Mouse (Mus musculus): ENCODE measurements around the gene C1qtnf6. TPM values are rescaled to one million over a fixed set of nuclear protein-coding genes. Genes with fewer than 3 reads are reported as not detected.

C1qtnf6 gene
- total and polyA plus RNA-seq, 3 experiments: 5.7 to 28.1 (median 6.3) TPM

DNA sequence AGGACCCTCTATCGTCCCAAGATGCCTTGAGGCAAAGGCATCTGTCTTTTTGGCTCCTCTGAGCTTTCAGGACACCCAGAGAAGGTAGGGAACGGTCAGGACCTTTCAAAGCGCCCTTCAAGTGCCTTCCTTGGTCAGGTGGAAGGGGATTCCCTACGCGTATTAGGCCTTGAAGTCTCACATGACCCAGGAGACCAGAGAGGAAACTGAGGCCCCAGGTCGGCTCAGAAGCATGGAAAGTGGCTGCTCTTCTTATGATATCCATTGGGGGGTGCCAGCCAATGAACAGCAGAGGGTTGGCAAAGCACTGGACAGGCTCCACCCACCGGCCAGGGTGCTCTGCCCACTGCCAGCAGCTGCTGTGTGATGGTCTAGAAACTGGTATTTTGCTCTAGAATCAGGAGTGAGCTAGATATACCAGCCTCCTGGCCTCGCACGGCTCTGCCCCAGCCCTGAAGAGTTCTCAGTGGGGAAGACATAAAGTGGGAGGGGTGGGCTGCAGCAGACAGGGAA lies 36.4 kb upstream of the C1qtnf6 start (continued):
- TF ChIP-seq JUND (conservative IDR thresholded peaks at IDR 0.05; ENCODE audit: low read depth, low read length) (no peak), POLR2A (IDR thresholded peaks at IDR 0.05; ENCODE audit: low read depth, low read length) (no peak), RCOR1 (conservative IDR thresholded peaks at IDR 0.05; ENCODE audit: low read depth, low read length) (no peak), USF2 (conservative IDR thresholded peaks at IDR 0.05; ENCODE audit: low read depth, low read length) (no peak), MAZ (IDR thresholded peaks at IDR 0.05; ENCODE audit: low read depth, low read length) (no peak), MYC (IDR thresholded peaks at IDR 0.05; ENCODE audit: low read depth, low read length) (no peak), EP300 (IDR thresholded peaks at IDR 0.05; ENCODE audit: low read length) (no peak), RAD21 (IDR thresholded peaks at IDR 0.05; ENCODE audit: low read depth, low read length) (no peak), E2F4 (IDR thresholded peaks at IDR 0.05; ENCODE audit: insufficient replicate concordance, low read depth, low read length) (no peak), ZKSCAN1 (IDR thresholded peaks at IDR 0.05; ENCODE audit: borderline replicate concordance, low read depth, low read length) (no peak)

DNA sequence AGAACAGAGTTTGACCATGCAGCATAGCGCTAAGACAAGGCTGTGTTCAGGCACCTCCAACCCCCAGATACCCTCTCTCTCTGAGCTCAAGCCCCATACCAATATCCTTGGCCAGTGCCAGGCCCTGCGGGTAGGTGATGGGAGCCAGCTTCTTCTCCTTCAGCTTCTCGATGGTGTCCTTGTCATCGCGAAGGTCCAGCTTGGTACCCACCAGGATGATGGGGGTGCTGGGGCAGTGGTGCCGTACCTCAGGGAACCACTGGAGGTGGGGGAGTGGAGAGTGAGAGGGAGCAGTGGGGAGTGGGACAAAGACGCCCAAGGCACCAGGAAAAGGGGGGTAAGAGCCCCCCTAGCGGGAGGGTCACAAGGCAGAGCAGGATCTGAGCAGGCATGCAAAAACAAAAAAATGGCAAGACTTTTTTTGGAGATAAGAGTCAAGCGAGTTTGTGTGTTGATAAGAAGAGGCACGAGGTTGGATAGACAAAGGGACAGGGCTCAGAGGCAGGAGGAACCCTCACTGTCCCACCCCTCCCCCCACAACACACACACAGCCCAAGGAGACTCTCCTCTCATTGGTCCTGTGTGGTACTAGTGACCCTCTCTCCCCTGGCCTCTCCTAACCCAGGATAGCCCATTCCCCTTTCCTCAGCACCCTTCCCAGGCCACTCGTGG lies 33.7 kb upstream of the C1qtnf6 start:
- TF ChIP-seq JUND (conservative IDR thresholded peaks at IDR 0.05; ENCODE audit: low read depth, low read length): no peak
- Histone ChIP-seq H3K4me1 (ENCODE audit: control insufficient read depth in 1 of 2, insufficient read depth in 2 of 2) (peaks cover 63 to 98% of the 10 kb centered on the region in 2 experiments), H3K36me3 (replicated peaks in 1 of 2; ENCODE audit: control insufficient read depth in 1 of 2, insufficient read depth in 1 of 2, low read length in 1 of 2) (peaks cover 89 to 95% of the 10 kb centered on the region in 2 experiments), H3K79me2 (replicated peaks; ENCODE audit: control insufficient read depth, extremely low read depth, insufficient read depth, poor library complexity, severe bottlenecking) (peaks cover 27% of the 10 kb centered on the region), H3K9ac (ENCODE audit: insufficient read depth, low read depth) (no peak overlapping the region), H3K27me3 (replicated peaks) (no peaks in the 10 kb centered on the region), H3K4me3 (replicated peaks in 1 of 3; ENCODE audit: low read depth in 2 of 3, low read length in 2 of 3, poor library complexity in 1 of 3) (peak overlapping the region in 1 of 3 experiments; percentile 10), H3K9me3 (replicated peaks; ENCODE audit: low read length) (no peaks in the 10 kb centered on the region), H3K27ac (ENCODE audit: insufficient read depth, low read depth) (peak overlapping the region; percentile 95), H3K4me2 (ENCODE audit: insufficient read depth, low read depth, poor library complexity, severe bottlenecking) (no peak overlapping the region)
- in situ Hi-C loops (cut with MboI; ENCODE audit: low pct_ligation_motif_present, low pct_unique_long_range_greater_than_20kb, low sequenced_read_pairs) (no loop called here), dilution Hi-C loops (cut with MboI; ENCODE audit: extremely low pct_ligation_motif_present, extremely low pct_unique_long_range_greater_than_20kb, low sequenced_read_pairs) (no loop called here)
- DNase-seq (ENCODE audit: extremely low read depth): no peak

DNA sequence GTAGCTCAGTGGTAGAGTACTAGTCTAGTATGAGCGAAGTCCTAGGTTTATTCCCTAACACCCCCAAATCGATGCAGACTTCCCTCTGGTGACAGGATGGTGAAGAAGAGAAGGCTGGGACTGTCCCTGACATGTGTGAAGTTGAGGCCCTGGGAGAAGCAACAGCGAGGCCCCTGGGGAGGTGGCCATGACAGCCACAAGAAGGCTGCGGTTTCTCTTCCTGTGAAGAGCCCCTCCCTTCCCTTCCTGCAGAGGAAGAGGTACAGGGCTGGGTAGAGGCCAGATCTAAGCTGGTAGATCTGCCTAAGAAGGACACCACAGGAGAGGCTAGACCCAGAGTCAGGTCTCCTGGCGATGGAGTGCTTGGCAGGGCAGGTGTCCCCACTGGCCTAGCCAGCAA lies 32.7 kb upstream of the C1qtnf6 start:
- dilution Hi-C loops (cut with MboI; ENCODE audit: extremely low pct_ligation_motif_present, extremely low pct_unique_long_range_greater_than_20kb, low sequenced_read_pairs): no loop called here
- DNase-seq (ENCODE audit: extremely low read depth): peak; percentile 90
- Histone ChIP-seq H3K27ac (ENCODE audit: insufficient read depth, low read depth) (peak overlapping the region; percentile 95), H3K27me3 (replicated peaks) (no peaks in the 10 kb centered on the region), H3K4me2 (ENCODE audit: insufficient read depth, low read depth, poor library complexity, severe bottlenecking) (peak overlapping the region; percentile 60), H3K4me3 (replicated peaks in 1 of 3; ENCODE audit: low read depth in 2 of 3, low read length in 2 of 3, poor library complexity in 1 of 3) (no peak overlapping the region), H3K9me3 (replicated peaks; ENCODE audit: low read length) (no peaks in the 10 kb centered on the region), H3K9ac (ENCODE audit: insufficient read depth, low read depth) (peak overlapping the region; percentile 28; the same call in 1 of the 2 replicates), H3K36me3 (replicated peaks in 1 of 2; ENCODE audit: control insufficient read depth in 1 of 2, insufficient read depth in 1 of 2, low read length in 1 of 2) (peaks cover 80 to 88% of the 10 kb centered on the region in 2 experiments), H3K79me2 (replicated peaks; ENCODE audit: control insufficient read depth, extremely low read depth, insufficient read depth, poor library complexity, severe bottlenecking) (peaks cover 17% of the 10 kb centered on the region), H3K4me1 (ENCODE audit: control insufficient read depth in 1 of 2, insufficient read depth in 2 of 2) (peaks cover 56 to 98% of the 10 kb centered on the region in 2 experiments)
- in situ Hi-C loops (cut with MboI; ENCODE audit: low pct_ligation_motif_present, low pct_unique_long_range_greater_than_20kb, low sequenced_read_pairs): no loop called here
- no peak for TF ChIP-seq USF1 (IDR thresholded peaks at IDR 0.05; ENCODE audit: low read depth, low read length)
- no peak for TF ChIP-seq E2F4 (IDR thresholded peaks at IDR 0.05; ENCODE audit: insufficient replicate concordance, low read depth, low read length)
- TF ChIP-seq RCOR1 (conservative IDR thresholded peaks at IDR 0.05; ENCODE audit: low read depth, low read length): peak; percentile 85
- no peak for TF ChIP-seq PAX5 (IDR thresholded peaks at IDR 0.05; ENCODE audit: low read length)
- TF ChIP-seq SIN3A (IDR thresholded peaks at IDR 0.05; ENCODE audit: low read length): peak; percentile 87; the same call in 1 of the 2 replicates
- TF ChIP-seq JUN (IDR thresholded peaks at IDR 0.05; ENCODE audit: insufficient read depth, low read depth, low read length): no peak
- no peak for TF ChIP-seq TBP (conservative IDR thresholded peaks at IDR 0.05; ENCODE audit: low read depth, low read length)
- peak; percentile 71 for TF ChIP-seq MAX (IDR thresholded peaks at IDR 0.05; ENCODE audit: low read length)
- peak; percentile 74; the same call in 1 of the 2 replicates for TF ChIP-seq KAT2A (IDR thresholded peaks at IDR 0.05; ENCODE audit: insufficient replicate concordance, low read length)
- TF ChIP-seq RAD21 (IDR thresholded peaks at IDR 0.05; ENCODE audit: low read depth, low read length): peak; percentile 1
- peak; percentile 90 for TF ChIP-seq IRF4 (IDR thresholded peaks at IDR 0.05; ENCODE audit: low read depth, low read length)
- TF ChIP-seq JUND (conservative IDR thresholded peaks at IDR 0.05; ENCODE audit: low read depth, low read length): no peak
- no peak for TF ChIP-seq ZKSCAN1 (IDR thresholded peaks at IDR 0.05; ENCODE audit: borderline replicate concordance, low read depth, low read length)
- no peak for TF ChIP-seq CHD1 (IDR thresholded peaks at IDR 0.05; ENCODE audit: low read depth, low read length)
- TF ChIP-seq POLR2A (IDR thresholded peaks at IDR 0.05; ENCODE audit: low read depth, low read length): no peak; the same call in 1 of the 2 replicates
- TF ChIP-seq POLR2AphosphoS2 (IDR thresholded peaks at IDR 0.05; ENCODE audit: low read depth, low read length): no peak
- TF ChIP-seq ZNF384 (IDR thresholded peaks at IDR 0.05; ENCODE audit: low read depth, low read length): no peak
- peak; percentile 25; the same call in 1 of the 2 replicates for TF ChIP-seq NELFE (IDR thresholded peaks at IDR 0.05; ENCODE audit: low read depth, low read length)
- TF ChIP-seq ZC3H11A (IDR thresholded peaks at IDR 0.05; ENCODE audit: low read depth, low read length): no peak
- TF ChIP-seq CTCF (conservative IDR thresholded peaks at IDR 0.05 in 1 of 2, IDR thresholded peaks at IDR 0.05 in 1 of 2; ENCODE audit: low read depth in 2 of 2, low read length in 2 of 2): no peak; a peak in 1 of 4 replicates
- TF ChIP-seq ELF1 (IDR thresholded peaks at IDR 0.05; ENCODE audit: low read depth, low read length): peak; percentile 75
- peak; percentile 12; the same call in 1 of the 2 replicates for TF ChIP-seq MAFK (IDR thresholded peaks at IDR 0.05; ENCODE audit: insufficient replicate concordance, low read length)
- no peak for TF ChIP-seq ZMIZ1 (IDR thresholded peaks at IDR 0.05; ENCODE audit: low read depth, low read length)
- peak; percentile 86 for TF ChIP-seq TCF12 (IDR thresholded peaks at IDR 0.05; ENCODE audit: low read depth, low read length)
- TF ChIP-seq MAZ (IDR thresholded peaks at IDR 0.05; ENCODE audit: low read depth, low read length): peak; percentile 97

Data from CH12.LX (cell line).